Mouse (Mus musculus): ENCODE data around the gene Dnajc11. TPM values are rescaled to one million over a fixed set of nuclear protein-coding genes. Genes with fewer than 3 reads are reported as not detected.

Gene Dnajc11
- polyA plus RNA-seq, 1 experiment from 2014 or later = 94.4 TPM

DNA sequence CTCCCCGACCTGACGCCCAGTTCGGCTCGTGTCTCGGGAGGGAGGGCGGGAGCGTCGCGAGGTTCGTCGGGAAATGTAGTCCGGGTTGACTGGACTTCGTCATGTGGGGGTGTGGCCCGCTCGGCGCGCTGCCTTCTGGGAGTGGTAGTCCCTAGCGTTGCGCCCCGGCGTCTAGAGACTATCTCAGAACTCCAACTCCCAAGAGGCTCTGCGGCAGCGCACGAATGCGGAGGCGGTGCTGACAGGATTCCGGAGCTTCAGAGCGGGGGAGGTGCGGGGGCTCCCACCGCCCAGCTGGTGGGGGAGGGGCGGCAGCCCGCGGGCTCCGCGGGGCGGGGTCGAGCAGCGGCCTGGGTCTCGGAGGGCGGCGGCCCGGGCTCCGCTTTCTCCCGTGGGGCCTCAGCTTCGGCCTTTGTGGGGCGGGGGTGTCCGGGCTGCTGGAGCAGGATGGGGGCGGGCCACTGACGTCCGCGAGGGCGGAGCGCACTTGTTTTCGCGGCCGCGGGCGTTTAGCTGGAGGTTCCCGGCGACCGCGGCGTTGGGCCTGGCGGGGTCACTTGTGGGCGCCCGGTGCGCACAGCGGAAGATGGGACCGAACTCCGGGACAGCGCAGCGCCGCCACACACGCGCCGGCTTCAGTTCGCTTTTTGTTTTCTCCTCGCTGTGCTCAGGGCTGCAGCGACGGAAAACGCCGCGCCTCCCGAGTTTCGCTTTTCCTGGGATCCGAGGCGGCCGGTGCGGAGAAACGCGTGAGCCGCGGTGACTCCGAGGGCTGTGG lies 62.9 kb downstream of the Dnajc11 start, which contains the start of gene Phf13:
Gene Phf13, minus strand, starts transcription at position 86 of the 778 bp plus-strand sequence.
- peak; percentile 100 for DNase-seq (ENCODE audit: low spot score)
- H3K4me2 ChIP-seq (ENCODE audit: low read depth, low read length, severe bottlenecking) = peak within 1 kb of the TSS; percentile 83
- no peaks in the 10 kb centered on the region for H3K27me3 ChIP-seq (ENCODE audit: control insufficient read depth, insufficient read depth, low read length)
- H3K4me3 ChIP-seq (ENCODE audit: low read depth, low read length) = peak within 1 kb of the TSS; percentile 99
- H3K36me3 ChIP-seq (ENCODE audit: control insufficient read depth, insufficient read depth, low read length) = peaks cover 2% of the 10 kb centered on the region; the same call in 1 of the 2 replicates
- peak; percentile 97 for ATAC-seq (replicated peaks; ENCODE audit: low FRiP score)
- H3K4me1 ChIP-seq (replicated peaks; ENCODE audit: control insufficient read depth, insufficient read depth, low read length) = peaks cover 6% of the 10 kb centered on the region; the same call in 1 of the 2 replicates
- H3K27ac ChIP-seq (ENCODE audit: low read depth, low read length) = peak within 1 kb of the TSS; percentile 70
- WGBS = under 1% methylated on average over 93 of the region's 94 CpGs
- no peaks in the 10 kb centered on the region for H3K9me3 ChIP-seq (ENCODE audit: control insufficient read depth, low read length)
- peak within 1 kb of the TSS; percentile 93 for H3K9ac ChIP-seq (ENCODE audit: low read length)

DNA sequence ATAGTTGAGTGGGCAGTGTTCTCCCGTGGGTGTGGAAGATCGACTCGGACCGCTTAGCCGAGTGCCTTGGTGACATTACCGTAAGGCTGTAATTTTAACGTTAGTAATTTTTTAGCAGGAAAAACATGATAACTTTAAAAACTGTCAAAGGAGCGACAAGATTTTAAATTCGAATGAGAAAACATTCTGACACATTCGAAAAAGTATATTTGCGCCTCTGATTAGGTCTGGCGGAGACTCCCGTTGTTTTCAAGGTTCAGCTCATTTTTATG lies 63.4 kb downstream of the Dnajc11 start:
- peak overlapping the region; percentile 62 for H3K9ac ChIP-seq (ENCODE audit: low read length)
- H3K36me3 ChIP-seq (ENCODE audit: control insufficient read depth, insufficient read depth, low read length) = no peaks in the 10 kb centered on the region; the same call in 1 of the 2 replicates
- ATAC-seq (replicated peaks; ENCODE audit: low FRiP score) = no peak
- H3K4me2 ChIP-seq (ENCODE audit: low read depth, low read length, severe bottlenecking) = peak overlapping the region; percentile 65
- H3K9me3 ChIP-seq (ENCODE audit: control insufficient read depth, low read length) = no peaks in the 10 kb centered on the region
- DNase-seq (ENCODE audit: low spot score) = no peak
- peaks cover 6% of the 10 kb centered on the region; the same call in 1 of the 2 replicates for H3K4me1 ChIP-seq (replicated peaks; ENCODE audit: control insufficient read depth, insufficient read depth, low read length)
- peak overlapping the region; percentile 99 for H3K4me3 ChIP-seq (ENCODE audit: low read depth, low read length)
- no peaks in the 10 kb centered on the region for H3K27me3 ChIP-seq (ENCODE audit: control insufficient read depth, insufficient read depth, low read length)
- 4% methylated on average over 13 of the region's 13 CpGs for WGBS
- peak overlapping the region; percentile 70; the same call in 1 of the 2 replicates for H3K27ac ChIP-seq (ENCODE audit: low read depth, low read length)

DNA sequence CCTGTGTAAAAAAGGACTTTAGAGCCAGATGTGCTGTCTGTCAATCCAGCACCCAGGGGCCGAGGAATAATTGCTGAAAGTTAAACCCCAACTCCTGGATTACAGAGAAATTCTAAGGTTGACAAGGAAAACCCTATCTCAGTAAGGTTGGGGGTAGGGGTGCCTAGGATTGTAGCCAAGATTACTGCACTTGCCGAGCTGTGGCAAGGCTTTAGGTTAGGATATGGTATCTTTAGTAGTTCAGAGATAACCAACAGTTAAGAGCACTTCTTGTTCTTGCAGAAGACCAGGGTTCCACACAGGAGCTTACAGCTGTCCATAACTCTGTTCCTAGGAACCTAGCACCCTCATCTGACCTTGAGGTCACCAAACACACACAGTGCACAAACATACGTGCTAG lies 64.2 kb downstream of the Dnajc11 start:
- WGBS = 84% methylated on average over 3 of the region's 3 CpGs
- Histone ChIP-seq H3K36me3 (ENCODE audit: control insufficient read depth, insufficient read depth, low read length) (no peaks in the 10 kb centered on the region), H3K4me3 (ENCODE audit: low read depth, low read length) (peak overlapping the region; percentile 99; the same call in 1 of the 2 replicates), H3K4me1 (replicated peaks; ENCODE audit: control insufficient read depth, insufficient read depth, low read length) (peaks cover 6% of the 10 kb centered on the region; the same call in 1 of the 2 replicates), H3K9ac (ENCODE audit: low read length) (no peak overlapping the region; the same call in 1 of the 2 replicates), H3K27ac (ENCODE audit: low read depth, low read length) (no peak overlapping the region), H3K27me3 (ENCODE audit: control insufficient read depth, insufficient read depth, low read length) (no peaks in the 10 kb centered on the region), H3K9me3 (ENCODE audit: control insufficient read depth, low read length) (no peaks in the 10 kb centered on the region), H3K4me2 (ENCODE audit: low read depth, low read length, severe bottlenecking) (peak overlapping the region; percentile 65; the same call in 1 of the 2 replicates)
- ATAC-seq (replicated peaks; ENCODE audit: low FRiP score) (no peak), DNase-seq (ENCODE audit: low spot score) (no peak)

DNA sequence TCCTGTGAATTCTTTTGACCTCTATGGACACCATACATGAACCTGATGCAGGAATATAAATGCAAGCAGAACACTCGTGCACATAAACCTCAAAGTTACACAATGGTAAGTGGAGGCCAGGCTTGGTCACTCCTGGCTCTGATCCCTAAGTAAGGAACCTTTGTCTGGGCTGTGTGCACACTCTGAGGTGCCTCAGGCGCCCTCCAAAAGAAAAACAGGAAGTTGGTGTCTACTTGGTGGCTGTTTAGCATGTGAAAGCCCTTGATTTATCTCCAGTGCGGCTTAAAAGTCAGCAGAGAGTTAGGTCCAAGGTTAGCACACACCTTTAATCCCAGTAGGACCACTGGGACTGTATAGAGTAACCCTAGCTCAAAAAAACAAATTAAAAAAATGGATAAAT lies 66.0 kb downstream of the Dnajc11 start:
- Histone ChIP-seq H3K9me3 (ENCODE audit: control insufficient read depth, low read length) (no peaks in the 10 kb centered on the region), H3K36me3 (ENCODE audit: control insufficient read depth, insufficient read depth, low read length) (no peaks in the 10 kb centered on the region), H3K4me1 (replicated peaks; ENCODE audit: control insufficient read depth, insufficient read depth, low read length) (no peaks in the 10 kb centered on the region), H3K27me3 (ENCODE audit: control insufficient read depth, insufficient read depth, low read length) (no peaks in the 10 kb centered on the region), H3K4me2 (ENCODE audit: low read depth, low read length, severe bottlenecking) (no peak overlapping the region), H3K4me3 (ENCODE audit: low read depth, low read length) (no peak overlapping the region), H3K9ac (ENCODE audit: low read length) (no peak overlapping the region), H3K27ac (ENCODE audit: low read depth, low read length) (no peak overlapping the region)
- 67% methylated on average over 3 of the region's 3 CpGs for WGBS
- DNase-seq (ENCODE audit: low spot score) = no peak
- ATAC-seq (replicated peaks; ENCODE audit: low FRiP score) = no peak

DNA sequence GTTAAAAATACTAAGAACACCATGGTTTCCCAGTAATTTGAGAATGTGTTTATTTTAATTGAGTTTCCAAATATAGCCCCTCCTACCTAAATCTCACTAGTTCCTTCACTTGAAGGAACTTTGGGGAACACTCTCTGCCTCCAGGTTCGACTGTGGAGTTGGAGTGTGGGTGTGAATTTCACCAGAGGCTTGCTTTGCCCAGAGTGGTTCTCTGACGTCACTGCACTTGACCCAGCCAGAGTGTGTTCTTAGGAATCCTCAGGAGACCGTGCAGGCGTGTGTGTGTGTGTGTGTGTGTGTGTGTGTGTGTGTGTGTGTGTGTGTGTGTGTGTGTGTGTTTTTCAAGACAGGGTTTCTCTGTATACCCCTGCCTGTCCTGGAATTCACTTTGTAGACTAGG lies 67.4 kb downstream of the Dnajc11 start:
- DNase-seq (ENCODE audit: low spot score) = no peak
- Histone ChIP-seq H3K27ac (ENCODE audit: low read depth, low read length) (no peak overlapping the region), H3K4me3 (ENCODE audit: low read depth, low read length) (no peak overlapping the region), H3K4me2 (ENCODE audit: low read depth, low read length, severe bottlenecking) (no peak overlapping the region), H3K9me3 (ENCODE audit: control insufficient read depth, low read length) (no peaks in the 10 kb centered on the region), H3K27me3 (ENCODE audit: control insufficient read depth, insufficient read depth, low read length) (no peaks in the 10 kb centered on the region), H3K4me1 (replicated peaks; ENCODE audit: control insufficient read depth, insufficient read depth, low read length) (no peaks in the 10 kb centered on the region), H3K9ac (ENCODE audit: low read length) (no peak overlapping the region), H3K36me3 (ENCODE audit: control insufficient read depth, insufficient read depth, low read length) (no peaks in the 10 kb centered on the region)
- ATAC-seq (replicated peaks; ENCODE audit: low FRiP score) = no peak
- WGBS = 64% methylated on average over 4 of the region's 4 CpGs

DNA sequence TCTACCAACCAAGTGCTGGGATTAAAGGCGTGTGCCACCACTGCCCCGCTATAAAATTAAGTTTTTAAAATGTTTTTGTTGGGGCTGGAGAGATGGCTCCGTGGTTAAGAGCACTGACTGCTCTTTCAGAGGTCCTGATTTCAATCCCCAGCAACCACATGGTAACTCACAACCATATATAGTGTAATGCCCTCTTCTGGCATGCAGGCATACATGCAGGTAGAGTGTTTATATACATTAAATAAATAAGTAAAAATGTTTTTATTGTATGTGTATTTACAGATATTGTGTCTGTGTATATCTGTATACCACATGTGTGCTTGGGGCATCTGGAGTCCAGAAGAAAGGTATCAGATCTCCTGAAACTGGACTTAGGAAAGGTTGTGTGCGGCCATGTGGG lies 67.8 kb downstream of the Dnajc11 start:
- Histone ChIP-seq H3K4me3 (ENCODE audit: low read depth, low read length) (no peak overlapping the region), H3K36me3 (ENCODE audit: control insufficient read depth, insufficient read depth, low read length) (no peaks in the 10 kb centered on the region), H3K4me1 (replicated peaks; ENCODE audit: control insufficient read depth, insufficient read depth, low read length) (no peaks in the 10 kb centered on the region), H3K4me2 (ENCODE audit: low read depth, low read length, severe bottlenecking) (no peak overlapping the region), H3K9ac (ENCODE audit: low read length) (no peak overlapping the region), H3K27me3 (ENCODE audit: control insufficient read depth, insufficient read depth, low read length) (no peaks in the 10 kb centered on the region), H3K27ac (ENCODE audit: low read depth, low read length) (no peak overlapping the region), H3K9me3 (ENCODE audit: control insufficient read depth, low read length) (no peaks in the 10 kb centered on the region)
- 75% methylated on average over 4 of the region's 4 CpGs for WGBS
- ATAC-seq (replicated peaks; ENCODE audit: low FRiP score) (no peak), DNase-seq (ENCODE audit: low spot score) (no peak)

DNA sequence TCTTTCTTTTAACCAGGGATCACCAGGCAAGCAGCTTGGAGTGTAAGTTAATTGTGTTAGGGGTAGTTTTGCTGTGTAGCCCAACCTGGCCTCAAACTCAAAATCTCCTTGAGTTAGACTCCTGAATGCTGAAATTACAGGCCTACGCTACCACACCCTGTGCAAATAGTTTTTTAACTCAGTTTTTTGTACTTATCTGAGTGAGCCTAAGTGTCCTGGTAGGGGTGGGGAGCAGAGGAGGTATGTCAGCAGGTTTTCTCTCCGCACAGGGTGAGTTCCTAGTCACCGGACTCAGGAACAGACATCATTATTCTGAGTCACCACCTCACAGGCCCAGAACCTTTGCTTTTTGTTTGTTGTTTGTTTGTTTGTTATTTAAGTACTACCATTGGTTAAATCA lies 68.6 kb downstream of the Dnajc11 start:
- Histone ChIP-seq H3K9me3 (ENCODE audit: control insufficient read depth, low read length) (no peaks in the 10 kb centered on the region), H3K4me2 (ENCODE audit: low read depth, low read length, severe bottlenecking) (no peak overlapping the region), H3K9ac (ENCODE audit: low read length) (no peak overlapping the region), H3K4me1 (replicated peaks; ENCODE audit: control insufficient read depth, insufficient read depth, low read length) (no peaks in the 10 kb centered on the region), H3K27ac (ENCODE audit: low read depth, low read length) (no peak overlapping the region), H3K36me3 (ENCODE audit: control insufficient read depth, insufficient read depth, low read length) (no peaks in the 10 kb centered on the region), H3K27me3 (ENCODE audit: control insufficient read depth, insufficient read depth, low read length) (peaks cover 5% of the 10 kb centered on the region; the same call in 1 of the 2 replicates), H3K4me3 (ENCODE audit: low read depth, low read length) (no peak overlapping the region)
- ATAC-seq (replicated peaks; ENCODE audit: low FRiP score) (no peak), DNase-seq (ENCODE audit: low spot score) (no peak)
- WGBS = 96% methylated on average over 3 of the region's 3 CpGs

DNA sequence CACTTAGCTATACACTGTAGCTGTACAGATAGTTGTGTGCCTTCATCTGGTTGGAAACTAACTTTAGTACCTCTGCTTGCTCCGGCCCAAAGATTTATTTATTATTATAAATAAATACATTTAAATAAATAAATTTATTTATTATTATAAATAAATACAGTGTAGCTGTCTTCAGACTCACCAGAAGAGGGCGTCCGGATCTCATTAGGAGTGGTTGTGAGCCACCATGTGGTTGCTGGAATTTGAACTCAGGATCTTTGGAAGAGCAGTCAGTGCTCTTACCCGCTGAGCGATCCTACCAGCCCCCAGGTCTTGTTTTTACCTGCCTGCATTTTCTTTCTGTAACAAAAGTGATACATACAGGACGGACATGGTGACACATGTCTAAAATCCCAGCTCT lies 72.6 kb downstream of the Dnajc11 start:
- 79% methylated on average over 6 of the region's 6 CpGs for WGBS
- Histone ChIP-seq H3K36me3 (ENCODE audit: control insufficient read depth, insufficient read depth, low read length) (no peaks in the 10 kb centered on the region), H3K27ac (ENCODE audit: low read depth, low read length) (no peak overlapping the region), H3K4me2 (ENCODE audit: low read depth, low read length, severe bottlenecking) (no peak overlapping the region), H3K9ac (ENCODE audit: low read length) (no peak overlapping the region), H3K4me1 (replicated peaks; ENCODE audit: control insufficient read depth, insufficient read depth, low read length) (peaks cover 28% of the 10 kb centered on the region), H3K9me3 (ENCODE audit: control insufficient read depth, low read length) (no peaks in the 10 kb centered on the region), H3K27me3 (ENCODE audit: control insufficient read depth, insufficient read depth, low read length) (peaks cover 21% of the 10 kb centered on the region), H3K4me3 (ENCODE audit: low read depth, low read length) (no peak overlapping the region)
- no peak for DNase-seq (ENCODE audit: low spot score)
- ATAC-seq (replicated peaks; ENCODE audit: low FRiP score) = no peak

DNA sequence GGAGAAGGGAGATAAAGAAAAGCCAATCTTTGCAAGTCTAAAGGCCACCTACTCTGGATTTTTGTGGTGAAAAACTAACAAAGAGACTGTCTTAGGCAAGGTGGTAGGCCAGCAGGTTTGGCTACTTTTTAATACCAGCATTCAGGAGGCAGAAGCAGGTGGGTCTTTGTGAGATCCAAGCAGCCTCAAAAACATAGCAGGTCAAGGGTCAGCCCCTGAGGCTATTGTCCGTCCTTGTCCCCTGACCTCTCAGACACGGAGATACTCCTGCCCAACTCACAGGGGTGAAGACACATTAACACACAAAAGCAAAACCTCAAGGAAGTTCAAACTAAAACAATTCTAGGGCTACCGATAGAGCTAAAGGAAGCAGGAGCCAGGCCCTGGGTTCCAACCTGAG lies 73.3 kb downstream of the Dnajc11 start:
- Histone ChIP-seq H3K27me3 (ENCODE audit: control insufficient read depth, insufficient read depth, low read length) (peaks cover 21% of the 10 kb centered on the region), H3K36me3 (ENCODE audit: control insufficient read depth, insufficient read depth, low read length) (no peaks in the 10 kb centered on the region), H3K4me2 (ENCODE audit: low read depth, low read length, severe bottlenecking) (no peak overlapping the region), H3K9ac (ENCODE audit: low read length) (no peak overlapping the region), H3K4me1 (replicated peaks; ENCODE audit: control insufficient read depth, insufficient read depth, low read length) (peaks cover 28% of the 10 kb centered on the region), H3K4me3 (ENCODE audit: low read depth, low read length) (no peak overlapping the region), H3K27ac (ENCODE audit: low read depth, low read length) (no peak overlapping the region), H3K9me3 (ENCODE audit: control insufficient read depth, low read length) (no peaks in the 10 kb centered on the region)
- ATAC-seq (replicated peaks; ENCODE audit: low FRiP score) (no peak), DNase-seq (ENCODE audit: low spot score) (no peak)
- WGBS = 21% methylated on average over 3 of the region's 3 CpGs
